Mouse (Mus musculus) bone marrow macrophage, adult 2 months (primary cell): ENCODE data around the gene Ctsd. TPM values are rescaled to one million over a fixed set of nuclear protein-coding genes. Genes with fewer than 3 reads are reported as not detected.

Experiments used
- H3K27ac ChIP-seq: 2 replicates; pipeline ENCODE4 v1.5.1; 2012; ENCODE audit warnings: low read depth, low read length; ENCODE audit not compliant: insufficient read depth
- H3K4me1 ChIP-seq: 2 replicates; pipeline ENCODE4 v1.6.1; 2012; ENCODE audit warnings: low read length; ENCODE audit not compliant: control insufficient read depth, insufficient read depth
- H3K4me3 ChIP-seq: 2 replicates; pipeline ENCODE4 v1.5.1; 2012; ENCODE audit warnings: mild to moderate bottlenecking, low read length, moderate library complexity; ENCODE audit not compliant: insufficient read depth
- CTCF ChIP-seq: IDR thresholded peaks from 2 replicates; pipeline ENCODE4 v1.5.1; 2012; ENCODE audit warnings: low read depth, mild to moderate bottlenecking, low read length, moderate library complexity
- POLR2A ChIP-seq: IDR thresholded peaks from 2 replicates; pipeline ENCODE4 v1.6.1; 2012; ENCODE audit warnings: mild to moderate bottlenecking, low read depth, low read length, borderline replicate concordance
- polyA plus RNA-seq: library from polyadenylated mRNA; stranded (reverse); fragments of >200 nt; gene quantifications from 2 replicates; pipeline ENCODE4 v1.2.4, GENCODE M21; 2012; ENCODE audit not compliant: missing spikeins, insufficient read depth, insufficient read length

Ctsd gene
- polyA plus RNA-seq, 1 experiment: 3,060 TPM

DNA sequence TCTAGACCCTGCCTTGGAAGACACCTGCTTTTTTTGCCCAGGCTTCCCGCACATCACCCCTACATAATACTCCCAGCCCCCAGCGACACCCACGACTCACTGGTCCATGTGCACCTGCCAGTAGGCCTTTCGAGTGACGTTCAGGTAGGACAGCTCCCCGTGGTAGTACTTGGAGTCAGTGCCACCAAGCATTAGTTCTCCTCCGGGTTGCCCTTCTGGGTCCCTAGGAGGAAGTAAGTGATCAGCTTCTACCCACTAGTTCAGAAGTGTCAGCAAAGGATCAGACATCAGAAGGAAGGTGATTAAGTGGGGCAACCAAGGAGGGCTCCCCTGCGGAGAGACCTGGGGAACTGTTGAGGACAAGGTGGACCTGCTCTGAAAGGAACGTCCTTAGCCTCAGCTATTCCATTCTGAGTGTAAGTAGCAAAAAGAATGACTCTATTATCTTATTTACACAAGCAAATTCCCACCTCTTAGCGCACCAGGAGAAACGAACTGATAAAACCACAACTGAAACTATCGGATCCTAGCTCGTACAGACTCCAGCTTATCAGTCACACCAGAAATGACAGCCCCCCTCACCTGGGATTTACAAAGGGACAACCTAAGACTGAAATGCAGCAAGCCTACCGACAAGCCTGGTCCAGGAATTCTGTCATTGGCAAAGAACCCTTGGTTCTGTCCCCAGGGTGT, 10.5 kb downstream of the Ctsd start:
- TF ChIP-seq POLR2A (no peak), CTCF (no peak)
- no peak overlapping the region for H3K4me3 ChIP-seq
- H3K4me1 ChIP-seq: 0 out of 2 replicates have a peak, but pooled peaks cover 3% of the 10 kb centered on the region
- H3K27ac ChIP-seq: no peak overlapping the region

- no peak overlapping the region for H3K27ac ChIP-seq
- H3K4me1 ChIP-seq: 0 out of 2 replicates have a peak, but pooled peaks cover 2% of the 10 kb centered on the region
- H3K4me3 ChIP-seq: no peak overlapping the region
- no peak for TF ChIP-seq POLR2A
- no peak for TF ChIP-seq CTCF
Observed at GRCm38 (mm10) chr7:142376096-142376495, 11.7 kb downstream of the Ctsd start.

- no peak for TF ChIP-seq POLR2A
- no peak for TF ChIP-seq CTCF
- Histone ChIP-seq H3K27ac (no peak overlapping the region), H3K4me1 (0 out of 2 replicates have a peak, but pooled peaks cover 2% of the 10 kb centered on the region), H3K4me3 (no peak overlapping the region)
Observed at GRCm38 (mm10) chr7:142375261-142375724, 12.5 kb downstream of the Ctsd start.

DNA sequence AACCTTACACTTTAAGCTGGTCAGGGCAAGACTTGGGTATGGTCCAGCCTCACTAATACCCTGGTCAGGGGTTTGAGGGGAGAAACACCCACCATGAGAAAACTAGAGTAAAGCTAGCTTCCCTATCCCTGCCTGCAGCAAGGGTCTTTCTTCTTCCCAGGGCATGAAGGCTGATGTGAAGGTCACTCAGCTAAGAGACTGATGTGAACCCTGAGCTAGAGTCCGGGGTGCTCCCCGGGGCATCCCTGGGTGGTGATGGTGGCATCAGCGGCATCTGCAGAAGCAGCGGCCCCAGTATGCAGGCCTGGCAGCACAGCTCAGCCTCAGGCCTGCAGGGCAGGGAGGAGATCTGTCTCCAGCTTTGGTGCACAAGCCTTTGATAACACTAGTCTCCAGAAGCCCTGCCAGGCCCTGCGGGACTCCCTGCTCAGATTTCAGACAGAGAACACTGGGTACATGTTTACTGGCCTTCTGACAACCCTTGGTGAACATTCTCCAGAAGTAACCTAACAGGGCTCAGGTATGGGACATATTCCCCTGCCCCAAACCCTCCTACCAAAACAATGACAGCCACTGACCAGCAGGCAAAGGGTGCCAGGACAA, 13.3 kb downstream of the Ctsd start:
- Histone ChIP-seq H3K27ac (no peak overlapping the region), H3K4me1 (0 out of 2 replicates have a peak, but pooled peaks cover 2% of the 10 kb centered on the region), H3K4me3 (no peak overlapping the region)
- TF ChIP-seq CTCF (no peak), POLR2A (0 out of 2 replicates have a peak, but pooled peaks have one; percentile 22)

DNA sequence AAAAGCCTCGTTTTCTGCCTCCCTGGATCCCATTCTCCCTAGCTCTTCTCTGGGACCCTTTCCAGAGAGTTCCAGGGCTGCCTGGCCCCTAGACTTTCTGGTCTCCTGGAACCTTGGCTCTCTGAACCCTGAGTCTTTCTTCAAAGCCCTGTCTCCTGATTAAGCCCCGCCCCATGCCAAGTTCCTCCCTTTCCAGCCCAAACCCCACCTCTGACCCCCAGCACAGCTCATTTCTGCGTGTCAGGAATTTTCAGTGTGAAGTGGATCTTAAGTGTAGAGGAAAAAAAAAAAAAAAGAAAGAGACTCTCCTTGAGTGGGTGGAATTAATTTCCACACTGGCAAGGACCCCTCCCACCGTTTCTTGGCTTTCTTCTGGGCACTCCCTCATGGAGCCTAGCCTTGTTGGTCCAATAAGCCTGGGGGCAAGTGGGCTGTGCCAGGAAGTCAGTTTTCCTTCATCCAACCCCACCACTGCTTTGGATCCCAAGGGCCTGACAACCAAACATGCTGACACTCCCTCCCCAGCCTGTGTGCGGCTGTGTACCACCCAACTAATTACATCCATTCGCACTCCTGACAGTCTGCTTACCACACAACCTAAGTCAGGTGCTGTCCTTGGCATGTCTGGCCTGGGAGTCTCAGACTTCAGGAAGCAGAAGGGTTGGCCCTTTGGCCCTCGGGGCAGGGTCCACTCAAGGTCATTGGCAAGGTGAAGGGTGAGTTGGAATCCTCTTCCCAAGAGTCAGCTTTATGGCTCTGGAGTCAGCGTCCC, 14.0 kb downstream of the Ctsd start, which contains the start of gene Ifitm10:
Ifitm10 (minus strand) TSS at position 113 of the 772 bp plus-strand sequence.
- Histone ChIP-seq H3K4me3 (no peak within 1 kb of the TSS), H3K4me1 (0 out of 2 replicates have a peak, but pooled peaks cover 2% of the 10 kb centered on the region), H3K27ac (no peak within 1 kb of the TSS)
- TF ChIP-seq CTCF (no peak), POLR2A (no peak)

DNA sequence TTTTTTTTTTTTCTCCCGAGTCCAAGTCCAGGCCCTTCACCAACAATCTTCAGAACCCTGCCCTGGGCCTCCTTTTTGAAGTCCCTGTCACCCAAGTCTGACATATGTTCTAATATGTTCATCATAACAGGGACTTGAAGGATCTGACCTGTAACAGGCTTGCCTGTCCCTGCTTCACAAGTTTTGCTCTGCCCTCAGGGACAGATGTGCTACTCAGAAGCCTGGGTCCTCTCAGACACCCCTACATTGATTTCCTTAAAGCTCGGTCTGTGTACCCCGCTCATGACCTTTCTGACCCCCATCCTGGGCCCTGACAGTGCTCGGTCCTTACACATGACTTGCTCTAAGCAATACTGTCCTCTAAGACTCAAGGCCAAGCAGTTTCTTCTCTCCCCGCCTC, 14.8 kb downstream of the Ctsd start:
- TF ChIP-seq CTCF: no peak
- no peak for TF ChIP-seq POLR2A
- Histone ChIP-seq H3K4me3 (no peak overlapping the region), H3K4me1 (0 out of 2 replicates have a peak, but pooled peaks cover 2% of the 10 kb centered on the region), H3K27ac (no peak overlapping the region)

DNA sequence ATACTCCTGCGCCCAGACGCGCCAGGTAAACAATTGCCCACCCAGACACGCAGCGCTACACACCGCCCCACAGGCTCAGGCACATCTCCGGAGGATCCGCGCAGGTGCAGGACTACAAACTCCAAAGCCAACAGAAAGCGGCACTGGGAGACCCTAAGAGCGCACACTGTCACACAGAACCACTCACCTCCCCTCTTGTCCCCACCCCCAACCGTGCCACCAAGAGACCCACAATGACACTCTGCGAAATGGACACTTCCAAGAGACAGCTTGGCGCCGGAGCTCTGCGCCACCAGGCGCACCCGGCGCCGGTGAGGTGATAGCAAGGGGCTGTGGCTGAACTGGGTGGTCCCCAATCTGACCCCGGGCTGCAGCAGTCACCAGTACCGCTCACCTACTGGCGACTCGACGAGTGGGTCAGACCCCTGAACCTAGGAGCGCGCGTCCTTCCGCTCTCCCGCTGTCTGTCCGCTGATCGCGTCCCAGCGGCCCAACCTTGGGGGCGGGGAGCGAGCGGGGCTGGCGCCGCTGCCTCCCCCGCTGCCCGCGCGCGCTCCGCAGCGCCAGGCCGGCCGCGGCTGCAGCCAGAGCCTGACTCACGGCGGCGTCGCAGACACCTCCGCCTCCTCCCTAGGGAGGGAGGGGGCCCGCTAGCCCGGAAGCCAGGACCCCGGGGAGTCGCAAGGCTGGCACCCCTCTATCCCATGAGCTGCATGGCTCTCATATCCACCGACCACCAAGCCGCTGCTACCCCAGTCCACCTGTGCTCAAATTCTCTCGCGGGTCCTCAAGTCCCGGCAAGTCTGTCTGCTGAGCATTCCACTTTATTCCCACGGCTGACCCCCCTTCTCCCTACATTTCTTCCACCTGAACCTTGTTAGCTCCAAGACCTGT, 15.8 kb downstream of the Ctsd start:
- no peak for TF ChIP-seq CTCF
- no peak for TF ChIP-seq POLR2A
- Histone ChIP-seq H3K4me3 (peak overlapping the region; percentile 41), H3K4me1 (0 out of 2 replicates have a peak, but pooled peaks cover 2% of the 10 kb centered on the region), H3K27ac (no peak overlapping the region)

DNA sequence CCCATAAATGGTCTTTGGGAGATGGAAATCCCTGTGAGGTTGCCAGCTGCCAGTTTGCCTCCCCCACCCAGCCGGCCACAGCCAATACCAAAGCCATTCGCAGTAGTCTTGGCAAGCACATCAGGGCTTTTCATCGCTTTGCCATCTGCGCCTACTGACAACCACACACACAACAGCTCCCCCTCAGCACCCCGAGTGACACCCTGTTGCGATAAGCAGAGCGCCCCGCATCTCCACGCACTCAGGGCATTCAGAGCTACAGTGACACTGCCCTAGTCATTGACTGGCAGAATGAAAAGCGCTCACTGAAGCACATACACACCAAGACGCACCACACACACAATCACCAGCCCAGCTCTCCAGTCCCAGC, 16.5 kb downstream of the Ctsd start:
- 0 out of 2 replicates have a peak, but pooled peaks cover 2% of the 10 kb centered on the region for H3K4me1 ChIP-seq
- H3K4me3 ChIP-seq: peak overlapping the region; percentile 41; the same call in 1 of the 2 replicates
- TF ChIP-seq POLR2A: no peak
- no peak overlapping the region for H3K27ac ChIP-seq

DNA sequence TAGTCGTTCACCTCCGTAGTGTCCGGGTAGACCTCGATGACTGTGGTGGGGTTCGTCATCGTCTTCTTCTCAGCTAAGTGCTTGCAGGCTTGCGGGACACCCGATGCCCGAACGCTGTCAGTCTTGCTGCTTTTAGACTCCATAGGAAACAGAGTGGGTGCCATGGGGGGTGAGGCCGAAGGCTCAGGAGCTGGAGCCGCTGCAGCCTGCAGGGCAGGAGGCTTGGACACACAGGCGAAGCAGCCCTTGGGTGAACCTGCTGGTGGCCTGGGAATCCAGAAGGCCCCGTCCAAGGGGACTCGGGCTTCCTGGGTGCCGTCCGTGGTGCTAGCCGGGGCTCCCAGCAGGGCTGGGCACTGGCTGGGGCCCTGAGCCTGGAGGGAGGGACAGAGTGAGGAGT, 16.9 kb downstream of the Ctsd start:
- H3K4me1 ChIP-seq: 0 out of 2 replicates have a peak, but pooled peaks cover 2% of the 10 kb centered on the region
- H3K27ac ChIP-seq: no peak overlapping the region
- TF ChIP-seq CTCF (no peak), POLR2A (no peak)
- H3K4me3 ChIP-seq: no peak overlapping the region
